Mouse (Mus musculus) spleen, adult 2 months (tissue): Measurements from ENCODE around the gene Zfp653. TPM values are rescaled to one million over a fixed set of nuclear protein-coding genes. Genes with fewer than 3 reads are reported as not detected.

Experiments
- DNase-seq, 2 experiments: peaks; one replicate each; pipeline versions ENCODE4 v3.0.0 to v3.0.0-alpha.2; 2012 to 2021; ENCODE audit warnings: low spot score in 2 of 2, low read depth in 1 of 2
- H3K27ac ChIP-seq: fragments of 200-500 bp; 2 replicates; pipeline ENCODE4 v1.5.1; 2012; ENCODE audit warnings: low read length, inconsistent platforms; ENCODE audit not compliant: insufficient read depth
- H3K27me3 ChIP-seq: fragments of 200-500 bp; 2 replicates; pipeline ENCODE4 v1.6.1; 2012; ENCODE audit warnings: mild to moderate bottlenecking, moderate library complexity, low read length, inconsistent platforms; ENCODE audit not compliant: control insufficient read depth, insufficient read depth
- H3K36me3 ChIP-seq: fragments of 200-500 bp; 2 replicates; pipeline ENCODE4 v1.6.1; 2012; ENCODE audit warnings: mild to moderate bottlenecking, low read length, inconsistent platforms; ENCODE audit not compliant: control insufficient read depth, insufficient read depth
- H3K4me1 ChIP-seq: fragments of 200-500 bp; 2 replicates; pipeline ENCODE4 v1.6.1; 2011; ENCODE audit warnings: inconsistent platforms; ENCODE audit not compliant: control insufficient read depth, insufficient read depth, insufficient read length
- H3K4me3 ChIP-seq: fragments of 200-500 bp; 2 replicates; pipeline ENCODE4 v1.5.1; 2011; ENCODE audit warnings: mild to moderate bottlenecking, inconsistent platforms; ENCODE audit not compliant: insufficient read depth, insufficient read length; ENCODE audit errors: extremely low read depth
- CTCF ChIP-seq: fragments of 200-500 bp; IDR thresholded peaks from 2 replicates; pipeline ENCODE4 v1.5.1; 2011; ENCODE audit warnings: mild to moderate bottlenecking, inconsistent platforms; ENCODE audit not compliant: insufficient read depth, insufficient read length, insufficient replicate concordance; ENCODE audit errors: extremely low read depth
- POLR2A ChIP-seq: fragments of 200-500 bp; IDR thresholded peaks from 2 replicates; pipeline ENCODE4 v1.6.1; 2011; ENCODE audit warnings: low read depth, low read length, inconsistent platforms
- WGBS: fragments of 180-500 bp; shearing (Covaris S2); methylation state at CpG from one replicate; pipeline ENCODE4 v1.1.7; 2018; 5-methylcytosine and 5-hydroxymethylcytosine counted together
- polyA plus RNA-seq: library from polyadenylated mRNA; depleted of rRNA; stranded (reverse); fragments of >200 nt; gene quantifications from 2 replicates; pipeline ENCODE4 v1.2.3, GENCODE M21; 2012

Zfp653 gene
- polyA plus RNA-seq, 1 experiment: 21.6 TPM

- H3K27ac ChIP-seq: no peak overlapping the region
- peak overlapping the region; percentile 5; the same call in 1 of the 2 replicates for H3K4me3 ChIP-seq
- H3K4me1 ChIP-seq: peaks cover 16% of the 10 kb centered on the region
- no peaks in the 10 kb centered on the region for H3K36me3 ChIP-seq
- TF ChIP-seq POLR2A (no peak), CTCF (no peak)
- 4% methylated on average over 63 of the region's 67 CpGs for WGBS
- peaks cover 23% of the 10 kb centered on the region for H3K27me3 ChIP-seq
- no peak for DNase-seq
Measured at GRCm38 (mm10) chr9:22051161-22051957, 19.8 kb downstream of the Zfp653 start.

DNA sequence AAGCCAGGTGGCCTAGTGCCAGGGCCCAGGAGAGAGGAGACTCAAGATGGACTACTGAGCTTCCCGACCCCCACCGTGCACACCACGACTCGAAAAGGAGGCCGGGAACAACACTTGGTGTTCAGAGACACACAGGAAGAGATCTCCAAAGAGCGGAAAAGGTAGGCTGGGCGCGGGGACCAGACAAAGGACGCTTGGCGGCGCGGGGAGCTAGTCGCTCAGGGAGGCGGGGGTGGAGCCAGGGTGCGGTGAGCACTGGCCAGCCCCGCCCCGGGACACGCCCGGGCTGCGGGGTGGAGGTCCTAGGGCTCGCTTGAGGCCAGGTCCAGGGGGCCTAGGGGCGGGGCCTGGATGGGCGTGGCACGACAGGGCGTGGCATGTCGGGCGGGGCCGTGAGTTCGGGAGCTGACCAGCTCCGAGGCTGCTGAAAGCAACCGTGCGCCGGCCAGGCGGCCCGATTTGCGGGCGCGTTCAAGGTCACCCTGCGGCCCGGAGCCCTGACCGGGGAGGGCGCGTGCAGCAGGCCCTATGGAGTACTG is 20.8 kb downstream of the Zfp653 start:
- no peak overlapping the region for H3K27ac ChIP-seq
- TF ChIP-seq POLR2A (no peak), CTCF (no peak)
- peaks cover 23% of the 10 kb centered on the region for H3K27me3 ChIP-seq
- H3K36me3 ChIP-seq: no peaks in the 10 kb centered on the region
- H3K4me1 ChIP-seq: peaks cover 16% of the 10 kb centered on the region
- no peak overlapping the region for H3K4me3 ChIP-seq
- 3% methylated on average over 41 of the region's 43 CpGs for WGBS
- no peak for DNase-seq

DNA sequence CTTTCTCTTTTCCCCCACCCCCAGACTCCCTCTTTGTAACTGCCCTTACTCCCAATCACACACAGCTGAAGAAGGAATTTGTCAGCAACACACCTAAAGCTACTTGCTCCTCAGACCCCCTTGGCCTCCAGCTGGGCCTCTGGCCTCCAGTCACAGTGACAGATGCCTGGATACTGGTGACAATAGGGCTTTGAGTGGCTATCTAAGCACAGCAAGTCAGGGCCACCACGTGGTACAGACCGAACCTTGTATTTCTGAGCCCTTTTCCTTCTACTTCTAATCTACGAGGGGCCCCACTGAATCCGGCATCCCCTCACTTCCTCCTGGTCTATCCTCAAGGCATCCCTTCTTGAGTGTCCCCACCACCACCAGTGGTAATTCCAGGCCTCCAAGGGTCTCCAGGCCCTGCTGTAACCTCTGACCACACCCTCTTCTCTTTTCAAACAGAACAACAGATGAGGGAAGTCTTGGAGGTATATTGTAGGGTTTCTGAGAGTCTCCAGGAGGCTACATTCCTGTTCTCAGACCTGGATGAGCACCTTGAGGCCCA is 21.4 kb downstream of the Zfp653 start:
- H3K36me3 ChIP-seq: no peaks in the 10 kb centered on the region

DNA sequence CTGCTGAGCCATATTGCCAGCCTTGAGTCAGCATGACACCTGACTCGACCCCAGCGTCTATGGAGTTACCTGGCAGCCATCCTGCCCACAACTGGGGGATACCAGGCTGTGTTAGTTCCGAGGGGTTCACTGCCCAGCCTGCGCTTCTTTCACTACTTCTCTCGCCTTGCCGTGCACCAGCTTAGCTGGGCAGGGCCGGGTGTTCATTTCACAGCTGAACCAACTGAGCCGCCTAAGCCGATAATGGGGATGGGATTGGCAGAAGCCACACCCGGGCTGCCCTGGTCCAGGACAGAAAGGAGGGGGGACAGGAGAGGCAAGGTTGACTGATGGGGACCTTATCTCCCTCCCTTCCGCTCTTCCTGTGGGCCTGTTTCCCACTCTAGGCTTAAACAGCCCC is 21.9 kb downstream of the Zfp653 start:
- Histone ChIP-seq H3K4me3 (no peak overlapping the region), H3K27ac (no peak overlapping the region), H3K4me1 (peaks cover 11% of the 10 kb centered on the region), H3K36me3 (no peaks in the 10 kb centered on the region), H3K27me3 (peaks cover 21% of the 10 kb centered on the region)
- WGBS: 78% methylated on average over 11 of the region's 11 CpGs
- TF ChIP-seq POLR2A: no peak
- TF ChIP-seq CTCF: no peak
- no peak for DNase-seq

More for the DNA sequence above, 21.4 kb downstream of the Zfp653 start:
- DNase-seq: no peak
- Histone ChIP-seq H3K27ac (no peak overlapping the region), H3K27me3 (peaks cover 23% of the 10 kb centered on the region), H3K4me1 (peaks cover 16% of the 10 kb centered on the region), H3K4me3 (no peak overlapping the region)
- TF ChIP-seq CTCF (no peak), POLR2A (no peak)
- 67% methylated on average over 4 of the region's 4 CpGs for WGBS

DNA sequence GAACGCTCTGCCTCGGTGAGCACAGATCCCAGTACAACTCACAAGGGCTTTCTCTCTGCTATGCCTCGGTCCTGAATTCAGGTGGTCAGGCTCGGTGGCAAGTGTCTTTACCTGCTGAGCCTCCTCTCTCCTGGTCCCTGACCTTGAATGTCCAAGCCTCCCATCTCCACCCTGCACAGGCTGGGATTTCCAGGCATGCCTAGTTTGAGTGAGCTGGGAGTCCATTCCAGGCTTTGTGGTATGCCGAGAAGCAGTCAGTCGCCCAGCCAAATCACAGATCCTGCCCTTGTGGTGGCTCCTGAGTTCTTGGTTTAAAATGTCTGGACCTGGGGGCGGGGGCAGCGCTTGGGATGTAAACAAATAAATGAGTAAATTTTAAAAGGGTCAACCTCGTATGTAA is 23.8 kb downstream of the Zfp653 start:
- no peak for DNase-seq
- peaks cover 20% of the 10 kb centered on the region for H3K27me3 ChIP-seq
- WGBS: 60% methylated on average over 9 of the region's 9 CpGs
- peaks cover 11% of the 10 kb centered on the region; the same call in 1 of the 2 replicates for H3K4me1 ChIP-seq
- no peak overlapping the region for H3K27ac ChIP-seq
- no peak overlapping the region for H3K4me3 ChIP-seq
- TF ChIP-seq CTCF: no peak
- no peak for TF ChIP-seq POLR2A
- H3K36me3 ChIP-seq: no peaks in the 10 kb centered on the region

- WGBS: 67% methylated on average over 2 of the region's 2 CpGs
Measured at GRCm38 (mm10) chr9:22041832-22042231, 29.3 kb downstream of the Zfp653 start.

More at GRCm38 (mm10) chr9:22041832-22042231, 29.3 kb downstream of the Zfp653 start:
- DNase-seq: no peak
- H3K27ac ChIP-seq: no peak overlapping the region
- no peaks in the 10 kb centered on the region for H3K36me3 ChIP-seq
- TF ChIP-seq POLR2A (no peak), CTCF (no peak)
- H3K27me3 ChIP-seq: no peaks in the 10 kb centered on the region
- no peak overlapping the region for H3K4me3 ChIP-seq
- no peaks in the 10 kb centered on the region for H3K4me1 ChIP-seq
